Mouse (Mus musculus) forebrain, embryonic 16.5 days (tissue): Measurements from ENCODE around the gene Cfap97d1. TPM values are rescaled to one million over a fixed set of nuclear protein-coding genes. Genes with fewer than 3 reads are reported as not detected.
"Not testable (repeated sequence)": the region's sequence is repeated elsewhere in the genome, so short reads cannot be mapped to it uniquely, and the experiment has no call there.

Source experiments
- ATAC-seq: fragments of 200-750 bp; cut with Nextera tagmentation; 2 replicates; pipeline ENCODE4 v1.8.0; 2017; ENCODE audit warnings: mild to moderate bottlenecking, moderate library complexity
- H3K27ac ChIP-seq: fragments of 300-500 bp; sonication (generic); 2 replicates; pipeline ENCODE4 v1.5.1; 2014; ENCODE audit warnings: low read length, control low read depth
- H3K27me3 ChIP-seq: fragments of 300-500 bp; sonication (generic); replicated peaks from 2 replicates; pipeline ENCODE4 v1.6.1; 2014; ENCODE audit warnings: low read length; ENCODE audit not compliant: control insufficient read depth, insufficient read depth
- H3K36me3 ChIP-seq: fragments of 300-500 bp; sonication (generic); 2 replicates; pipeline ENCODE4 v1.6.1; 2014; ENCODE audit not compliant: control insufficient read depth, insufficient read depth
- H3K4me1 ChIP-seq: fragments of 300-500 bp; sonication (generic); replicated peaks from 2 replicates; pipeline ENCODE4 v1.6.1; 2014; ENCODE audit warnings: low read length; ENCODE audit not compliant: control insufficient read depth, insufficient read depth
- H3K4me2 ChIP-seq: fragments of 300-500 bp; sonication (generic); 2 replicates; pipeline ENCODE4 v1.6.1; 2014; ENCODE audit warnings: mild to moderate bottlenecking, low read length, control low read depth
- H3K4me3 ChIP-seq: fragments of 300-500 bp; sonication (generic); replicated peaks from 2 replicates; pipeline ENCODE4 v1.5.1; 2014; ENCODE audit warnings: mild to moderate bottlenecking, low read length, control low read depth
- H3K9ac ChIP-seq: fragments of 300-500 bp; sonication (generic); replicated peaks from 2 replicates; pipeline ENCODE4 v1.6.1; 2014; ENCODE audit warnings: low read depth, low read length, control low read depth
- H3K9me3 ChIP-seq: fragments of 300-500 bp; sonication (generic); 2 replicates; pipeline ENCODE4 v1.6.1; 2016; ENCODE audit warnings: low read length; ENCODE audit not compliant: control insufficient read depth
- WGBS: fragments of 180-500 bp; shearing (Covaris S2); extraction: QIAGEN DNeasy Blood & Tissue Kit; methylation state at CpG from one replicate; pipeline ENCODE4 v1.1.7; 2014; 5-methylcytosine and 5-hydroxymethylcytosine counted together
- polyA plus RNA-seq: library from polyadenylated mRNA; unstranded; fragments of >200 nt; fragmentation: Nextera tagmentation; extraction: Ambion mirVana; gene quantifications from 2 replicates; pipeline ENCODE4 v1.2.1, GENCODE M21; 2015

Cfap97d1 gene
- polyA plus RNA-seq, 1 experiment from 2014 or later, result not detected

- Histone ChIP-seq H3K4me2 (no peak overlapping the region), H3K27me3 (peaks cover 3% of the 10 kb centered on the region; the same call in 1 of the 2 replicates), H3K9ac (no peak overlapping the region), H3K4me3 (no peak overlapping the region), H3K36me3 (no peaks in the 10 kb centered on the region), H3K4me1 (peaks cover 15% of the 10 kb centered on the region), H3K27ac (no peak overlapping the region), H3K9me3 (no peaks in the 10 kb centered on the region)
- WGBS, result 69% methylated on average over 6 of the region's 6 CpGs
- no peak for ATAC-seq
These were observed 1.1 kb upstream of the Cfap97d1 start for GRCm38 (mm10) chr11:101982981-101983411.

GRCm38 (mm10) chr11:101983431-101983921 is 603 bp upstream of the Cfap97d1 start:
- no peak for ATAC-seq
- Histone ChIP-seq H3K27ac (no peak overlapping the region), H3K27me3 (peaks cover 3% of the 10 kb centered on the region; the same call in 1 of the 2 replicates), H3K9me3 (no peaks in the 10 kb centered on the region), H3K4me3 (no peak overlapping the region), H3K9ac (no peak overlapping the region), H3K4me1 (peaks cover 15% of the 10 kb centered on the region), H3K4me2 (peak overlapping the region; percentile 100), H3K36me3 (no peaks in the 10 kb centered on the region)
- WGBS, result 74% methylated on average over 10 of the region's 10 CpGs

- not testable (repeated sequence) for H3K36me3 ChIP-seq, H3K4me3 ChIP-seq, H3K9me3 ChIP-seq, H3K27me3 ChIP-seq, H3K9ac ChIP-seq, H3K27ac ChIP-seq, H3K4me2 ChIP-seq, ATAC-seq
- peaks cover 15% of the 10 kb centered on the region for H3K4me1 ChIP-seq
- WGBS, result 65% methylated on average over 6 of the region's 6 CpGs
These were observed 1.4 kb downstream of the Cfap97d1 start for GRCm38 (mm10) chr11:101985450-101985849.

- H3K4me3 ChIP-seq, result no peak overlapping the region
- no peak overlapping the region for H3K4me2 ChIP-seq
- peaks cover 15% of the 10 kb centered on the region for H3K4me1 ChIP-seq
- H3K27me3 ChIP-seq, result peaks cover 3% of the 10 kb centered on the region; the same call in 1 of the 2 replicates
- no peaks in the 10 kb centered on the region for H3K9me3 ChIP-seq
- ATAC-seq, result peak; percentile 56
- no peak overlapping the region for H3K27ac ChIP-seq
- 5% methylated on average over 10 of the region's 10 CpGs for WGBS
- no peak overlapping the region for H3K9ac ChIP-seq
- H3K36me3 ChIP-seq, result no peaks in the 10 kb centered on the region
These were observed 1.9 kb downstream of the Cfap97d1 start for GRCm38 (mm10) chr11:101985990-101986389.

GRCm38 (mm10) chr11:101986913-101987312 is 2.8 kb downstream of the Cfap97d1 start, which contains the start of gene Dusp3:
TSS of gene Dusp3 (minus strand) at chr11:101987013.
- no peak within 1 kb of the TSS for H3K27ac ChIP-seq
- WGBS, result 60% methylated on average over 3 of the region's 3 CpGs
- no peak for ATAC-seq
- no peak within 1 kb of the TSS for H3K4me2 ChIP-seq
- H3K27me3 ChIP-seq, result peaks cover 3% of the 10 kb centered on the region; the same call in 1 of the 2 replicates
- peaks cover 15% of the 10 kb centered on the region for H3K4me1 ChIP-seq
- no peaks in the 10 kb centered on the region for H3K36me3 ChIP-seq
- H3K9ac ChIP-seq, result no peak within 1 kb of the TSS
- no peak within 1 kb of the TSS for H3K4me3 ChIP-seq
- no peaks in the 10 kb centered on the region for H3K9me3 ChIP-seq

- H3K27ac ChIP-seq, result no peak overlapping the region
- 93% methylated on average over 3 of the region's 3 CpGs for WGBS
- no peak overlapping the region for H3K4me3 ChIP-seq
- H3K9ac ChIP-seq, result no peak overlapping the region
- no peak for ATAC-seq
- no peaks in the 10 kb centered on the region for H3K36me3 ChIP-seq
- H3K4me2 ChIP-seq, result no peak overlapping the region
- H3K27me3 ChIP-seq, result peaks cover under 1% of the 10 kb centered on the region; the same call in 1 of the 2 replicates
- no peaks in the 10 kb centered on the region for H3K9me3 ChIP-seq
- H3K4me1 ChIP-seq, result peaks cover 3% of the 10 kb centered on the region
These were observed 6.2 kb downstream of the Cfap97d1 start for GRCm38 (mm10) chr11:101990244-101990643.

GRCm38 (mm10) chr11:101991813-101992212 is 7.7 kb downstream of the Cfap97d1 start:
- no peak overlapping the region for H3K4me2 ChIP-seq
- no peaks in the 10 kb centered on the region for H3K27me3 ChIP-seq
- ATAC-seq, result no peak
- H3K4me1 ChIP-seq, result no peaks in the 10 kb centered on the region; the same call in 1 of the 2 replicates
- H3K36me3 ChIP-seq, result no peaks in the 10 kb centered on the region
- H3K27ac ChIP-seq, result no peak overlapping the region
- no peak overlapping the region for H3K4me3 ChIP-seq
- WGBS, result 83% methylated on average over 3 of the region's 3 CpGs
- no peak overlapping the region for H3K9ac ChIP-seq
- H3K9me3 ChIP-seq, result no peaks in the 10 kb centered on the region

GRCm38 (mm10) chr11:101992411-101992810 is 8.3 kb downstream of the Cfap97d1 start:
- WGBS, result 90% methylated on average over 7 of the region's 7 CpGs
- H3K9me3 ChIP-seq, result no peaks in the 10 kb centered on the region
- ATAC-seq, result no peak
- no peaks in the 10 kb centered on the region for H3K27me3 ChIP-seq
- H3K36me3 ChIP-seq, result no peaks in the 10 kb centered on the region
- no peak overlapping the region for H3K9ac ChIP-seq
- no peak overlapping the region for H3K27ac ChIP-seq
- no peak overlapping the region for H3K4me3 ChIP-seq
- no peak overlapping the region for H3K4me2 ChIP-seq
- H3K4me1 ChIP-seq, result no peaks in the 10 kb centered on the region

GRCm38 (mm10) chr11:101994100-101994499 is 10.0 kb downstream of the Cfap97d1 start:
- ATAC-seq, result no peak
- Histone ChIP-seq H3K4me2 (no peak overlapping the region), H3K9me3 (no peaks in the 10 kb centered on the region), H3K27me3 (no peaks in the 10 kb centered on the region), H3K9ac (no peak overlapping the region), H3K4me1 (no peaks in the 10 kb centered on the region), H3K36me3 (no peaks in the 10 kb centered on the region), H3K4me3 (no peak overlapping the region), H3K27ac (no peak overlapping the region)
- WGBS, result 76% methylated on average over 8 of the region's 8 CpGs

GRCm38 (mm10) chr11:101995938-101996337 is 11.9 kb downstream of the Cfap97d1 start:
- no peak overlapping the region for H3K4me3 ChIP-seq
- H3K9me3 ChIP-seq, result no peaks in the 10 kb centered on the region
- no peak for ATAC-seq
- no peaks in the 10 kb centered on the region for H3K4me1 ChIP-seq
- no peak overlapping the region for H3K4me2 ChIP-seq
- H3K27ac ChIP-seq, result no peak overlapping the region
- WGBS, result 92% methylated on average over 7 of the region's 7 CpGs
- no peaks in the 10 kb centered on the region; the same call in 1 of the 2 replicates for H3K36me3 ChIP-seq
- no peaks in the 10 kb centered on the region for H3K27me3 ChIP-seq
- no peak overlapping the region for H3K9ac ChIP-seq
